Mouse (Mus musculus) hindbrain, embryonic 10.5 days (tissue): Measurements from ENCODE around the gene Inpp4b. TPM values are rescaled to one million over a fixed set of nuclear protein-coding genes. Genes with fewer than 3 reads are reported as not detected.

ENCODE experiments used
- DNase-seq: peaks from one replicate; pipeline ENCODE4 v3.0.0-alpha.2; 2017; ENCODE audit warnings: low spot score
- H3K27ac ChIP-seq: fragments of 300-500 bp; sonication (generic); 2 replicates; pipeline ENCODE4 v1.5.1; 2016; ENCODE audit warnings: mild to moderate bottlenecking, moderate library complexity
- H3K27me3 ChIP-seq: fragments of 300-500 bp; sonication (generic); 2 replicates; pipeline ENCODE4 v1.6.1; 2016; ENCODE audit warnings: mild to moderate bottlenecking; ENCODE audit not compliant: poor library complexity, insufficient read depth, severe bottlenecking
- H3K36me3 ChIP-seq: fragments of 300-500 bp; sonication (generic); 2 replicates; pipeline ENCODE4 v1.6.1; 2016; ENCODE audit warnings: mild to moderate bottlenecking, moderate library complexity
- H3K4me1 ChIP-seq: fragments of 300-500 bp; sonication (generic); replicated peaks from 2 replicates; pipeline ENCODE4 v1.6.1; 2016; ENCODE audit warnings: mild to moderate bottlenecking
- H3K4me3 ChIP-seq: fragments of 300-500 bp; sonication (generic); 2 replicates; pipeline ENCODE4 v1.5.1; 2016; ENCODE audit warnings: mild to moderate bottlenecking, moderate library complexity
- H3K9me3 ChIP-seq: fragments of 300-500 bp; sonication (generic); 2 replicates; pipeline ENCODE4 v1.6.1; 2016; ENCODE audit warnings: mild to moderate bottlenecking, moderate library complexity
- WGBS: fragments of 180-500 bp; shearing (Covaris S2); methylation state at CpG from one replicate; pipeline ENCODE4 v1.1.7; 2016; 5-methylcytosine and 5-hydroxymethylcytosine counted together
- polyA plus RNA-seq: library from polyadenylated mRNA; unstranded; fragments of >200 nt; fragmentation: Nextera tagmentation; extraction: Ambion mirVana; gene quantifications from 2 replicates; pipeline ENCODE4 v1.2.1, GENCODE M21; 2016

Inpp4b gene
- polyA plus RNA-seq, 1 experiment from 2014 or later = 3.0 TPM

- Histone ChIP-seq H3K36me3 (no peaks in the 10 kb centered on the region), H3K4me3 (no peak overlapping the region), H3K27me3 (peaks cover 8% of the 10 kb centered on the region; the same call in 1 of the 2 replicates), H3K27ac (no peak overlapping the region), H3K4me1 (peaks cover 13% of the 10 kb centered on the region; the same call in 1 of the 2 replicates), H3K9me3 (no peaks in the 10 kb centered on the region)
- WGBS = 62% methylated on average over 4 of the region's 4 CpGs
- no peak for DNase-seq
These were observed 473.2 kb downstream of the Inpp4b start for GRCm38 (mm10) chr8:81815551-81815950.

GRCm38 (mm10) chr8:81823121-81823520 is 480.8 kb downstream of the Inpp4b start:
- no peak overlapping the region for H3K27ac ChIP-seq
- H3K27me3 ChIP-seq = no peaks in the 10 kb centered on the region
- H3K9me3 ChIP-seq = no peaks in the 10 kb centered on the region
- DNase-seq = no peak
- WGBS = 92% methylated on average over 1 of the region's 1 CpGs
- no peaks in the 10 kb centered on the region for H3K36me3 ChIP-seq
- no peaks in the 10 kb centered on the region for H3K4me1 ChIP-seq
- no peak overlapping the region for H3K4me3 ChIP-seq

DNA sequence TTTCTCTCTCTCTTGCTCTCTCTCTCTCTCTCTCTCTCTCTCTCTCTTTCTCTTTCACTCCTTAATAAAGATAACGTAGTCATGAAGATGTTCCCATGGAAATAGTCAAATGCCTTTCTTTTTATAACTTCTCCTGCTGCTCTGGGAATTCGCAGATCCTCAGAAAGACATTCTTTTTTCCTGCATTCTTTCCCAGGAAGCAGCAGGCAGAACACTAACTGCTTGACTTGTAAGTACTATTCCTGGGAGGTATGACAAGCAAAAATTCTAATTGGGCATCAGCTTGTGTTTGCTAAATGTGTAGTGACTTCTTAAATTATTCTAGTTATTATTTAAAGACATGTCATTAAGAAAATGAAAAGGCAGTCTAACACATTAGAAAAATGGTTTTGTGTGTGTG is 482.6 kb downstream of the Inpp4b start:
- no peak for DNase-seq
- no peaks in the 10 kb centered on the region for H3K36me3 ChIP-seq
- no peak overlapping the region for H3K4me3 ChIP-seq
- WGBS = 46% methylated on average over 2 of the region's 2 CpGs
- H3K27me3 ChIP-seq = no peaks in the 10 kb centered on the region
- H3K9me3 ChIP-seq = no peaks in the 10 kb centered on the region
- no peaks in the 10 kb centered on the region for H3K4me1 ChIP-seq
- no peak overlapping the region for H3K27ac ChIP-seq

- Histone ChIP-seq H3K27me3 (no peaks in the 10 kb centered on the region), H3K9me3 (no peaks in the 10 kb centered on the region), H3K4me3 (no peak overlapping the region), H3K4me1 (no peaks in the 10 kb centered on the region), H3K36me3 (no peaks in the 10 kb centered on the region), H3K27ac (no peak overlapping the region)
- DNase-seq = no peak
- 79% methylated on average over 2 of the region's 2 CpGs for WGBS
These were observed 484.1 kb downstream of the Inpp4b start for GRCm38 (mm10) chr8:81826406-81826805.

- WGBS = 79% methylated on average over 2 of the region's 2 CpGs
- DNase-seq = no peak
These were observed 485.1 kb downstream of the Inpp4b start for GRCm38 (mm10) chr8:81827306-81827913.

DNA sequence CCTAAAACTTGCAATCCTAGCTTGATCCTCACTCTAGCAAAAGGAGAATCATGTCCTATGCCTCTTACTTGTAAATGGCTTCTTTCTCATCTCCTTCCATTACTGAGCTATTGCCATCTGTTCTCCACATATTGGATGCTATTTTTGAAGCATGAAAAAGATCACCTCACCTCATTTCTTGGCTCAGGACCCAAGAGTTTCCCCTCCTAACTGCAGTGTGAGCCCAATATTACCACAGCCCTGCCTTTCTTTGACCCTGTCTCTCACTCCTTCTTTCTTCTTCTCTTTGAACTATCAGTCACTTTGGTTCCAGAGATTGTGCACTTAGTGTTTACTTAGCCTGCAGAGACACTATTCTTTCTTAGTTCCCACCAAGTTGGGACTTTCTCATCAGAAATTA is 489.1 kb downstream of the Inpp4b start:
- H3K27me3 ChIP-seq = no peaks in the 10 kb centered on the region
- H3K36me3 ChIP-seq = no peaks in the 10 kb centered on the region
- no peak for DNase-seq
- H3K4me3 ChIP-seq = no peak overlapping the region
- no peak overlapping the region for H3K27ac ChIP-seq
- H3K9me3 ChIP-seq = no peaks in the 10 kb centered on the region
- H3K4me1 ChIP-seq = no peaks in the 10 kb centered on the region

More at GRCm38 (mm10) chr8:81827306-81827913, 485.1 kb downstream of the Inpp4b start:
- Histone ChIP-seq H3K27ac (no peak overlapping the region), H3K36me3 (no peaks in the 10 kb centered on the region), H3K4me3 (no peak overlapping the region), H3K27me3 (no peaks in the 10 kb centered on the region), H3K4me1 (no peaks in the 10 kb centered on the region), H3K9me3 (no peaks in the 10 kb centered on the region)

DNA sequence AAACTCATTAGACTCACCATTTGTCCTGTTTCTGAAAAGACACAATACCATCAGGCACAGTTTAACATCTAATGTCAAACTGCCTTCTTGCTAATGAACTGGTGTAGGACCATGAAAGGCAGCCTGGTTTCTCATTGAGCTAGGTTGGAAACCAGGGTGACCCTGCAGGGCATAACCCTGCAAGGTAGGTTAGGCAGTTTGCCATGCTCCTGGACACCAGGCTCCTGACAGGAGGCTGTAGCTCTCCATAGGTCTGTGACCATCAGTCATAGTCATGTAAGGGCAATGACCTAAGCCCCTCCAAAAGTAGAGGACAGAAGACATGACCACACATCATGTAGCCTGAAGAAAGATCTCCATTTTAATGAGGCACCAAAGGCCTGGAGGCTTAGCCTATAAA is 491.5 kb downstream of the Inpp4b start:
- no peaks in the 10 kb centered on the region for H3K36me3 ChIP-seq
- no peaks in the 10 kb centered on the region for H3K9me3 ChIP-seq
- no peaks in the 10 kb centered on the region for H3K27me3 ChIP-seq
- no peak for DNase-seq
- no peaks in the 10 kb centered on the region for H3K4me1 ChIP-seq
- H3K4me3 ChIP-seq = no peak overlapping the region
- no peak overlapping the region for H3K27ac ChIP-seq

- H3K4me1 ChIP-seq = no peaks in the 10 kb centered on the region
- H3K27ac ChIP-seq = no peak overlapping the region
- no peak for DNase-seq
- no peaks in the 10 kb centered on the region for H3K27me3 ChIP-seq
- no peak overlapping the region for H3K4me3 ChIP-seq
- no peaks in the 10 kb centered on the region for H3K36me3 ChIP-seq
- no peaks in the 10 kb centered on the region for H3K9me3 ChIP-seq
These were observed 498.2 kb downstream of the Inpp4b start for GRCm38 (mm10) chr8:81840512-81840911.

- H3K36me3 ChIP-seq = no peaks in the 10 kb centered on the region
- DNase-seq = no peak
- no peaks in the 10 kb centered on the region for H3K9me3 ChIP-seq
- no peaks in the 10 kb centered on the region for H3K27me3 ChIP-seq
- H3K27ac ChIP-seq = no peak overlapping the region
- H3K4me3 ChIP-seq = no peak overlapping the region
- no peaks in the 10 kb centered on the region for H3K4me1 ChIP-seq
- WGBS = 89% methylated on average over 10 of the region's 10 CpGs
These were observed 502.0 kb downstream of the Inpp4b start for GRCm38 (mm10) chr8:81844104-81844982.

GRCm38 (mm10) chr8:81847929-81848328 is 505.6 kb downstream of the Inpp4b start:
- Histone ChIP-seq H3K27me3 (no peaks in the 10 kb centered on the region), H3K27ac (no peak overlapping the region), H3K4me3 (no peak overlapping the region), H3K9me3 (no peaks in the 10 kb centered on the region), H3K4me1 (no peaks in the 10 kb centered on the region), H3K36me3 (no peaks in the 10 kb centered on the region)
- 90% methylated on average over 2 of the region's 2 CpGs for WGBS
- DNase-seq = no peak

DNA sequence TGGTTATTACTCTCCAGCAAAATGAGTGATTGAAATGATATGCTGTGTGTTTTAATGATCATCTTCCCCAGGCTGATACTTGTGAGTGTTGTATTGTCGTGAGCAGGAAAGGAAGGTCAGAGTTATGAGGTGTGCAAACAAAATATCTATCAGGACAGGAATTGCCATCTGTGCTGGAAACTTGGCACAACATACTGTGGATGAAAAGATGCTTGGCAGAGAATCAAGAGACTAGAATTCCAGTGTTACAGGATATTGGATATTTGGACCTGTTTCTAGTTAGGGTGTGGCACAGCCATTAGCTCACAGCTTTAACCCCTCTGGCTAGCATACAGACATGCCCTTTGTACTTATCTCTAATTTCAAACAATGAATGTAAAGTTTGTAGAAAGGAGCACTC is 507.6 kb downstream of the Inpp4b start:
- no peak for DNase-seq
- no peaks in the 10 kb centered on the region for H3K36me3 ChIP-seq
- H3K9me3 ChIP-seq = no peaks in the 10 kb centered on the region
- no peak overlapping the region for H3K4me3 ChIP-seq
- WGBS = 83% methylated on average over 1 of the region's 1 CpGs
- H3K4me1 ChIP-seq = no peaks in the 10 kb centered on the region
- no peak overlapping the region for H3K27ac ChIP-seq
- H3K27me3 ChIP-seq = no peaks in the 10 kb centered on the region

- Histone ChIP-seq H3K36me3 (no peaks in the 10 kb centered on the region), H3K4me1 (no peaks in the 10 kb centered on the region), H3K27me3 (no peaks in the 10 kb centered on the region), H3K27ac (no peak overlapping the region), H3K4me3 (no peak overlapping the region), H3K9me3 (no peaks in the 10 kb centered on the region)
- 84% methylated on average over 4 of the region's 4 CpGs for WGBS
- DNase-seq = no peak
These were observed 510.8 kb downstream of the Inpp4b start for GRCm38 (mm10) chr8:81853184-81853583.

DNA sequence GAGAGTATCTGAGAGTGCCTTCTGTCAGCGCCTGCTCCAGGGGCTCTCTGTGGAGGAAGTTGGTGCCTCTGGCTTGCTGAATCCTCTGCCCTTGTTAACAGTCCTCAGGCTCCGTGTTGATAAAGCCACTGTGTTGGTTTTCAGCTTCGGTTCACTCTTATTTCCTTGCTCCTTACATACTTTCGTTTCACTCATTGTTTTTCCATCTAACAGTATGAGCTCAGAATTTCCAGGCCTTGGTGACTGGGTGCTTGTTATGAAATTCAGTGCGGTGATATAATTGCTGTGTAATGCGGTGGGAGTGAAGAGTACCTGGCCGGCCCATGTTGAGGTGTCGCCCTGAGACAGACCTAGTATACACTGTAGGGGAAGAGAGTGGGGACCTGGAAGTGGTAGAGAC is 512.2 kb downstream of the Inpp4b start:
- no peaks in the 10 kb centered on the region for H3K9me3 ChIP-seq
- H3K27ac ChIP-seq = no peak overlapping the region
- H3K36me3 ChIP-seq = no peaks in the 10 kb centered on the region
- WGBS = 80% methylated on average over 8 of the region's 8 CpGs
- DNase-seq = no peak
- no peaks in the 10 kb centered on the region for H3K4me1 ChIP-seq
- no peaks in the 10 kb centered on the region for H3K27me3 ChIP-seq
- no peak overlapping the region for H3K4me3 ChIP-seq
